18 mouse cellular contexts compared by ENCODE assay signal in genomic region chr7:16942861-16943260, GRCm38 (mm10). TPM values are rescaled to one million over a fixed set of nuclear protein-coding genes. Genes with fewer than 3 reads are reported as not detected.
DNase-seq lines count a peak whose midpoint lies in the region; ATAC-seq lines count a peak whose summit lies in the region.
"Had no signal": no experiment of that assay in that cellular context is flagged by ENCODE, and none has a peak within 500 bp of the region (broad histone marks: within the 10 kb centered on the region; RNA-seq: fewer than 3 reads in every experiment).

No protein-coding gene starts in this region.

- WGBS in midbrain, embryonic 12.5 days = 57% methylated on average over 4 of the region's 4 CpGs
- 69% methylated on average over 4 of the region's 4 CpGs for WGBS in midbrain, embryonic 10.5 days
- WGBS in forebrain, embryonic 12.5 days = 59% methylated on average over 4 of the region's 4 CpGs
- WGBS in hindbrain, embryonic 16.5 days = 26% methylated on average over 4 of the region's 4 CpGs
- WGBS in neural tube, embryonic 15.5 days = 25% methylated on average over 4 of the region's 4 CpGs

- H3K27ac ChIP-seq in midbrain, embryonic 12.5 days (replicated peaks) = peak overlapping the region; percentile 84
- no peak overlapping the region for H3K27ac ChIP-seq in midbrain, embryonic 10.5 days (replicated peaks)
- H3K27ac ChIP-seq in forebrain, embryonic 12.5 days = peak overlapping the region; percentile 51
- peak overlapping the region; percentile 93 for H3K27ac ChIP-seq in hindbrain, embryonic 16.5 days (ENCODE audit: low read depth, low read length)
- peak overlapping the region; percentile 93 for H3K27ac ChIP-seq in neural tube, embryonic 15.5 days (replicated peaks)
- H3K27ac ChIP-seq: embryonic facial prominence, embryonic 15.5 days; limb, embryonic 13.5 days; liver, embryonic 15.5 days had no signal

- no peaks in the 10 kb centered on the region for H3K36me3 ChIP-seq in midbrain, embryonic 12.5 days
- no peaks in the 10 kb centered on the region for H3K36me3 ChIP-seq in midbrain, embryonic 10.5 days
- H3K36me3 ChIP-seq in forebrain, embryonic 12.5 days (replicated peaks) = no peaks in the 10 kb centered on the region
- no peaks in the 10 kb centered on the region for H3K36me3 ChIP-seq in hindbrain, embryonic 16.5 days (ENCODE audit: control insufficient read depth, insufficient read depth, low read length)
- no peaks in the 10 kb centered on the region for H3K36me3 ChIP-seq in neural tube, embryonic 15.5 days
- H3K36me3 ChIP-seq: embryonic facial prominence, embryonic 15.5 days; limb, embryonic 13.5 days; liver, embryonic 15.5 days had no signal

- DNase-seq in midbrain, embryonic 10.5 days (ENCODE audit: low spot score) = no peak
- no peak for DNase-seq in urinary bladder, postnatal 4 days (ENCODE audit: low spot score in 2 of 2)
- no peak for DNase-seq in urinary bladder, postnatal 10 days (ENCODE audit: low spot score)
- DNase-seq: adrenal gland, postnatal 36 days; B cell, adult 2 months; embryo, embryonic 11 days; gastrocnemius, postnatal 14 days; kidney, adult 9 months; kidney, postnatal 36 days had no signal

- peaks cover 67% of the 10 kb centered on the region for H3K4me1 ChIP-seq in midbrain, embryonic 12.5 days
- H3K4me1 ChIP-seq in midbrain, embryonic 10.5 days = peaks cover 70% of the 10 kb centered on the region
- peaks cover 68% of the 10 kb centered on the region for H3K4me1 ChIP-seq in forebrain, embryonic 12.5 days
- peaks cover 40% of the 10 kb centered on the region for H3K4me1 ChIP-seq in hindbrain, embryonic 16.5 days (ENCODE audit: control insufficient read depth, insufficient read depth, low read depth, low read length)
- H3K4me1 ChIP-seq in neural tube, embryonic 15.5 days = peaks cover 75% of the 10 kb centered on the region

- peaks cover 31% of the 10 kb centered on the region for H3K27me3 ChIP-seq in midbrain, embryonic 12.5 days
- H3K27me3 ChIP-seq in midbrain, embryonic 10.5 days (ENCODE audit: low read depth, poor library complexity, severe bottlenecking) = peaks cover 57% of the 10 kb centered on the region
- peaks cover 29% of the 10 kb centered on the region for H3K27me3 ChIP-seq in forebrain, embryonic 12.5 days
- H3K27me3 ChIP-seq in hindbrain, embryonic 16.5 days (replicated peaks; ENCODE audit: control insufficient read depth, insufficient read depth, low read length) = no peaks in the 10 kb centered on the region
- H3K27me3 ChIP-seq in neural tube, embryonic 15.5 days (replicated peaks) = no peaks in the 10 kb centered on the region

- no peak overlapping the region for H3K4me2 ChIP-seq in midbrain, embryonic 12.5 days (replicated peaks)
- H3K4me2 ChIP-seq in forebrain, embryonic 12.5 days = no peak overlapping the region
- H3K4me2 ChIP-seq in hindbrain, embryonic 16.5 days (ENCODE audit: low read length) = no peak overlapping the region
- H3K4me2 ChIP-seq in neural tube, embryonic 15.5 days = no peak overlapping the region
- H3K4me2 ChIP-seq: embryonic facial prominence, embryonic 15.5 days; limb, embryonic 13.5 days; liver, embryonic 15.5 days had no signal

- no peaks in the 10 kb centered on the region for H3K9me3 ChIP-seq in midbrain, embryonic 12.5 days
- no peaks in the 10 kb centered on the region for H3K9me3 ChIP-seq in midbrain, embryonic 10.5 days (replicated peaks)
- no peaks in the 10 kb centered on the region for H3K9me3 ChIP-seq in forebrain, embryonic 12.5 days
- no peaks in the 10 kb centered on the region for H3K9me3 ChIP-seq in hindbrain, embryonic 16.5 days (ENCODE audit: control insufficient read depth, low read length)
- H3K9me3 ChIP-seq in neural tube, embryonic 15.5 days (replicated peaks) = no peaks in the 10 kb centered on the region
- H3K9me3 ChIP-seq: embryonic facial prominence, embryonic 15.5 days; limb, embryonic 13.5 days; liver, embryonic 15.5 days had no signal

- ATAC-seq in midbrain, embryonic 12.5 days (ENCODE audit: low FRiP score, low read depth) = no peak
- no peak for ATAC-seq in forebrain, embryonic 12.5 days (ENCODE audit: low FRiP score)
- ATAC-seq in hindbrain, embryonic 16.5 days = no peak
- ATAC-seq in neural tube, embryonic 15.5 days (ENCODE audit: low FRiP score) = no peak
- ATAC-seq: inflammation-experienced regulatory T-cells, adult 6 months; lung, postnatal 0 days had no signal

- H3K9ac ChIP-seq in midbrain, embryonic 12.5 days (replicated peaks) = no peak overlapping the region
- H3K9ac ChIP-seq in forebrain, embryonic 12.5 days = no peak overlapping the region
- H3K9ac ChIP-seq in hindbrain, embryonic 16.5 days (ENCODE audit: low read depth, low read length) = no peak overlapping the region
- H3K9ac ChIP-seq in neural tube, embryonic 15.5 days (replicated peaks) = no peak overlapping the region
- H3K9ac ChIP-seq: embryonic facial prominence, embryonic 15.5 days; limb, embryonic 13.5 days; liver, embryonic 15.5 days had no signal

- no peak overlapping the region for H3K4me3 ChIP-seq in midbrain, embryonic 12.5 days
- H3K4me3 ChIP-seq in midbrain, embryonic 10.5 days = no peak overlapping the region
- no peak overlapping the region for H3K4me3 ChIP-seq in forebrain, embryonic 12.5 days (replicated peaks)
- no peak overlapping the region for H3K4me3 ChIP-seq in hindbrain, embryonic 16.5 days (ENCODE audit: low read length)
- no peak overlapping the region for H3K4me3 ChIP-seq in neural tube, embryonic 15.5 days (replicated peaks)
- H3K4me3 ChIP-seq: embryonic facial prominence, embryonic 15.5 days; limb, embryonic 13.5 days; liver, embryonic 15.5 days had no signal

RNA-seq across cellular contexts. Expression of gene Pnmal2, which starts 1.6 kb away (rescaled TPM):
- polyA plus RNA-seq in midbrain, embryonic 12.5 days (2016; fragmentation: Nextera tagmentation; extraction: Ambion mirVana) = 49.3 and 55.3 TPM in 2 replicates
- polyA plus RNA-seq in midbrain, embryonic 10.5 days (2016; fragmentation: Nextera tagmentation; extraction: Ambion mirVana) = 4.1 and 11.7 TPM in 2 replicates
- 52.6 and 53.3 TPM in 2 replicates for polyA plus RNA-seq in forebrain, embryonic 12.5 days (2016; fragmentation: Nextera tagmentation; extraction: Ambion mirVana)
- 143 and 146 TPM in 2 replicates for polyA plus RNA-seq in hindbrain, embryonic 16.5 days (2015; fragmentation: Nextera tagmentation; extraction: Ambion mirVana)
- polyA plus RNA-seq in neural tube, embryonic 15.5 days (2015; fragmentation: Nextera tagmentation; extraction: Ambion mirVana) = 117 and 137 TPM in 2 replicates
- polyA plus RNA-seq: inflammation-experienced regulatory T-cells, adult 6 months had no signal

RNA-seq across cellular contexts. Expression of gene Pnmal1, which starts 16.6 kb away (rescaled TPM):
- 28.8 and 34.8 TPM in 2 replicates for polyA plus RNA-seq in midbrain, embryonic 12.5 days (2016; fragmentation: Nextera tagmentation; extraction: Ambion mirVana)
- polyA plus RNA-seq in midbrain, embryonic 10.5 days (2016; fragmentation: Nextera tagmentation; extraction: Ambion mirVana) = 9.8 and 17.4 TPM in 2 replicates
- polyA plus RNA-seq in forebrain, embryonic 12.5 days (2016; fragmentation: Nextera tagmentation; extraction: Ambion mirVana) = 32.3 and 37.0 TPM in 2 replicates
- 57.4 and 58.3 TPM in 2 replicates for polyA plus RNA-seq in hindbrain, embryonic 16.5 days (2015; fragmentation: Nextera tagmentation; extraction: Ambion mirVana)
- polyA plus RNA-seq in neural tube, embryonic 15.5 days (2015; fragmentation: Nextera tagmentation; extraction: Ambion mirVana) = 43.3 and 52.0 TPM in 2 replicates
- polyA plus RNA-seq: inflammation-experienced regulatory T-cells, adult 6 months; lung, postnatal 0 days had no signal

RNA-seq across cellular contexts. Expression of gene Calm3, which starts 18.9 kb away (rescaled TPM):
- 223 and 224 TPM in 2 replicates for polyA plus RNA-seq in midbrain, embryonic 12.5 days (2016; fragmentation: Nextera tagmentation; extraction: Ambion mirVana)
- 174 and 180 TPM in 2 replicates for polyA plus RNA-seq in midbrain, embryonic 10.5 days (2016; fragmentation: Nextera tagmentation; extraction: Ambion mirVana)
- 227 and 234 TPM in 2 replicates for polyA plus RNA-seq in forebrain, embryonic 12.5 days (2016; fragmentation: Nextera tagmentation; extraction: Ambion mirVana)
- 419 and 442 TPM in 2 replicates for polyA plus RNA-seq in hindbrain, embryonic 16.5 days (2015; fragmentation: Nextera tagmentation; extraction: Ambion mirVana)
- 336 and 404 TPM in 2 replicates for polyA plus RNA-seq in neural tube, embryonic 15.5 days (2015; fragmentation: Nextera tagmentation; extraction: Ambion mirVana)

RNA-seq across cellular contexts. Expression of gene Ptgir, which starts 36.6 kb away (rescaled TPM):
- 1.1 and 1.2 TPM in 2 replicates for polyA plus RNA-seq in midbrain, embryonic 12.5 days (2016; fragmentation: Nextera tagmentation; extraction: Ambion mirVana)
- 0.17 and 0.56 TPM in 2 replicates for polyA plus RNA-seq in midbrain, embryonic 10.5 days (2016; fragmentation: Nextera tagmentation; extraction: Ambion mirVana)
- polyA plus RNA-seq in forebrain, embryonic 12.5 days (2016; fragmentation: Nextera tagmentation; extraction: Ambion mirVana) = 0.24 and 0.51 TPM in 2 replicates
- polyA plus RNA-seq in hindbrain, embryonic 16.5 days (2015; fragmentation: Nextera tagmentation; extraction: Ambion mirVana) = 0.14 and 0.26 TPM in 2 replicates
- polyA plus RNA-seq in neural tube, embryonic 15.5 days (2015; fragmentation: Nextera tagmentation; extraction: Ambion mirVana) = 1.1 and 1.3 TPM in 2 replicates

RNA-seq across cellular contexts. Expression of gene Gm42372, which starts 40.0 kb away (rescaled TPM):
- 1.7 and 1.8 TPM in 2 replicates for polyA plus RNA-seq in midbrain, embryonic 12.5 days (2016; fragmentation: Nextera tagmentation; extraction: Ambion mirVana)
- 1.3 TPM in 2 replicates for polyA plus RNA-seq in midbrain, embryonic 10.5 days (2016; fragmentation: Nextera tagmentation; extraction: Ambion mirVana)
- polyA plus RNA-seq in forebrain, embryonic 12.5 days (2016; fragmentation: Nextera tagmentation; extraction: Ambion mirVana) = 1.6 and 1.7 TPM in 2 replicates
- 5.7 and 7.4 TPM in 2 replicates for polyA plus RNA-seq in hindbrain, embryonic 16.5 days (2015; fragmentation: Nextera tagmentation; extraction: Ambion mirVana)
- polyA plus RNA-seq in neural tube, embryonic 15.5 days (2015; fragmentation: Nextera tagmentation; extraction: Ambion mirVana) = 5.7 and 6.4 TPM in 2 replicates
